Mouse (Mus musculus): ENCODE measurements around the gene Eif3g.

Gene Eif3g

GRCm38 (mm10) chr9:20898511-20899073, at the start of gene Eif3g:
Eif3g (minus strand) TSS chr9:20898623.
- peak; percentile 53 for DNase-seq (ENCODE audit: low read depth, low spot score)

DNA sequence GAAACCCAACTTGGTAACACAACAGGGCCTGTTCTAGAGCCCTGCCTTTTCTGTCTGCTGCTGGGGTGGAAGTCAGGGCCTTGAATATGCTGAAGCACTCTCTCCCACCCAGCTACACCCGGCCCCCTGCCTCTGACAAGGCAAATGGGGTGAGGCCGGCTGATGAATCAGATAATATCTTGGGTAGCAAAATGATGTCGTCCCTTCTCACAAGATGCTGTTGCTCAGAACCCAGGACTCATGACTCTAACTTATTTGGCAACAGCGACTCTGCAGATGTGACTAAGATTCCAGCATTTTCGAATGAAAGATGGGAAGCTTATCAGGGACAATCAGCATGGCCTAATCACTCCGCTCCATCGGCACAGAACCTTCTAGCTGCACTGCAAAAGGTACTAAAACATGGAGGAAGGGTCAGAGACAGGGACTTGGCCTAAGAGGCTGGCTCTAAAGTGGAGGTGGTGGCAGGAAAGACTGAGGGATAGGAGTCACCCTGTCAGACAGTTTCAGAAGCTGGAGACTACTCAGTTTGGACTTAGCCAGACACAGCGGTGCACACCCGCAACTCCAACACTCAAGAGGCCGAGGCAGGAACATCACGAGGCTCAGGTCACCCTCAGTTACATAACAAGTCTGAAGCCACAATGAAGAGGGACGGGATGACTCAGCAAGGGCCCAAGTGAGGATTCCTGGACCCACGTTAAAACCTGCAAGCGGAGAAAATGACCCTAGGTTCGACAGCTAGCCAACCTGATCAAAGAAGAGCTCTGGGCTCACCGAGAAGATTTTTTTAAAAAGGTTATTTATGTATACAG, 47.9 kb upstream of the Eif3g start:
- no peak for DNase-seq (ENCODE audit: low read depth, low spot score)

DNA sequence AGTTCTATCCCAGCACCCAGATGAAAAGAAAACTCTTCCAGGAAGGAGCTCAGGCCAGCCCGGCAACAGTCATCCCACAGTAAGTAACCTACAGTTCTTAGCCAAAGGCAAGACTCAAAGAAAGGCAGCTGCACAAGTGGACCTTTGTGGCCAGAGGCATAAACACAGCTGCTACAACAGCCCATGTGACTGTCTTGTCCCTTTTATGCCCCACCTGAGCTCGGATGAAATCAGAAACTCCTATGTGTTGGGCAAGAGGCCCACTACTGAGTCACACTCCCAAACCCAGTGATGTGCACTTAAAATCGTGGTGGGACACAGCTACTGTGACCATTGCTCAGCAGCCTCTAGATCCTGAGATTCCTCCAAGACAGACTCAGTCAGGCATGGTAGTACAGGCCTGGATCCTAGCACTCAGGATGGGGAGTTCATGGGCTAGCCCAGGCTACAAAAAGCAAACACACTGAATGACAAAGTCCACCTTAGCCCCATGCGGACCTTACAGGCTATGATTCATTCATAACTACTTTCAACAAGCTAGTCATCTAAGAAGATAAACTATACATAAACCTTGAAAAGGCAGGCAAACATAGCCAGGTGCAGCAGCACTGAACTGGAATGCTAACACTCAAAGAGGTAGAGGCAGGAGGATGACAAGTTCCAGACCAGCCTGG, 46.4 kb upstream of the Eif3g start:
- no peak for DNase-seq (ENCODE audit: low read depth, low spot score)

DNA sequence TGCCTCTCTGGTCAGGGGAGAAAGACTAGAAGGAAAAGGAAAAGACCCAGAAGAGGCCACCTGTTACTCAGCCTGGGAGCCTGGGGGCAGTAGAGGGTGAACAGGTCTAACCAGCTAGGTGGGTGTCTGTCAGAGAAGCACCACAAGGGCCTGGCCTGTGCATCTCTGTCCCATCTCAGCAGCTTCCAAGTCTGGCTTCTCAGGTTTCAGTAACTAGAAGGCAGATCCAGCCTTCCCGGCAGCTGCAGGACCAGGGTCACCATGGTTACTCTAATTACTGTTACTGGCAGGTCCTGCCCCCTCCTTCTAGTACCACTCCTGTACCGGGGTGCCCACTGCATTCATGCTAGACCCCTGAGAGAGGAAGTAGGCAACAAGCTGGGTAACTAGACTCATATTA, 45.5 kb upstream of the Eif3g start:
- DNase-seq (ENCODE audit: low read depth, low spot score), result no peak

DNA sequence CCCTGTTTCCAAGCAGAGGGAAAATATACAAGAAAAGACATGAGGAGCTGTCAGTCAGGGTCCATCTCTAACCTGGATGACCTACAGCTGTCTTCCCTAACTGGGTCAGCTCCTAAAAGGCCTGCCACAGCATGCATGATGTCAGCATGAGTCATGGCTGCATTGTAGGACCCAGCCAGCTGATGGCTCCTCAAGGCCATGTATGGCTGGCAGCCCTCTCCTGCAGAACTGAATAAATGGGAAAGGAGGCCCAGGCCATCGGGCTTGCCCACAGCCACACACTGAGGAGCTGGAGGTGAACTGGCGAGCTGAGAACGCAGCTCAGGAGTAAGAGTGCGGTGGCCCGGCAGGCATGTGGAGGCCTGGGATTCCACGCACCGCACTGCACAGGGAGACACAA, 45.0 kb upstream of the Eif3g start:
- DNase-seq (ENCODE audit: low read depth, low spot score), result no peak

- DNase-seq (ENCODE audit: low read depth, low spot score), result no peak
Measured at GRCm38 (mm10) chr9:20923258-20923657, 24.8 kb upstream of the Eif3g start.

DNA sequence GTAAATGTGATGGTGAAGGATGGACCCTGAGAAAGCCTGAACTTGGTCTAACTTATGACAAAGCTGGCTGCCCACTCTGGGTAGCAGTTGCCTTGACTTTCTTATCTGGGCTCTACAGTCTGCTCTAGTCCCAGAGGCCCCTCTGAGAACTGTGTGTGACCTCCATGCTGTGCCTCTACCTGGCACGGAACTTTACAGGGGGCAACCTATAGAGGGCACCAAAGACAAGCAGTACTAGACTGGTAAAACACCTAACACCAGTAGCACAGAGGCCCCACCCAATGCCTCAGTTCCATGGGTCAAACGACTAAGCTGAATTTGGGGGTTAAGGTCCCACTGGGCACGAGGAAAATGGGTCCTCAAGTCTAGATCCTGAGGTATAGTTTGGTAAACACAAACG, 17.7 kb upstream of the Eif3g start:
- no peak for DNase-seq (ENCODE audit: low read depth, low spot score)

DNA sequence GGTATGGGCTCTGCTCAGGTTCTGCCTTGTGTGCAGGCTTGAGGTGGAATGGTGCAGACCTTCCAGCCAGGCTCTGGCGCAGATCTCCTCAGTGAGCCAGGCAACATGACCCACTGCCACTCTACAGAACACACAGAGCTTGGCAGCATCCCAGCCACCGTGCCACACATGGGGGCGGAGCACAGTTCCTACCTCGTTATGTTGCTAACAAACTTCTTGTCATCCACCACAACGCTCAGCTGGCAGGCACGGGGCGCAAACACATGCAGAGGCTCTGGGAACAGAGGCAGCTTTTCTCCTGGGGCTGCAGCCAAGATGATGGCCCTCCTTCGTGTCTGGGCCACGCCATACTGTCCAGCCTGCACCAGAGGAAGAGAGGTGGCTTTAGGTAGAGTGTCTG, 11.5 kb upstream of the Eif3g start:
- no peak for DNase-seq (ENCODE audit: low read depth, low spot score)

- no peak for DNase-seq (ENCODE audit: low read depth, low spot score)
Measured at GRCm38 (mm10) chr9:20902174-20902491, 3.7 kb upstream of the Eif3g start.

- no peak for DNase-seq (ENCODE audit: low read depth, low spot score)
Measured at GRCm38 (mm10) chr9:20901466-20902173, 3.2 kb upstream of the Eif3g start.

DNA sequence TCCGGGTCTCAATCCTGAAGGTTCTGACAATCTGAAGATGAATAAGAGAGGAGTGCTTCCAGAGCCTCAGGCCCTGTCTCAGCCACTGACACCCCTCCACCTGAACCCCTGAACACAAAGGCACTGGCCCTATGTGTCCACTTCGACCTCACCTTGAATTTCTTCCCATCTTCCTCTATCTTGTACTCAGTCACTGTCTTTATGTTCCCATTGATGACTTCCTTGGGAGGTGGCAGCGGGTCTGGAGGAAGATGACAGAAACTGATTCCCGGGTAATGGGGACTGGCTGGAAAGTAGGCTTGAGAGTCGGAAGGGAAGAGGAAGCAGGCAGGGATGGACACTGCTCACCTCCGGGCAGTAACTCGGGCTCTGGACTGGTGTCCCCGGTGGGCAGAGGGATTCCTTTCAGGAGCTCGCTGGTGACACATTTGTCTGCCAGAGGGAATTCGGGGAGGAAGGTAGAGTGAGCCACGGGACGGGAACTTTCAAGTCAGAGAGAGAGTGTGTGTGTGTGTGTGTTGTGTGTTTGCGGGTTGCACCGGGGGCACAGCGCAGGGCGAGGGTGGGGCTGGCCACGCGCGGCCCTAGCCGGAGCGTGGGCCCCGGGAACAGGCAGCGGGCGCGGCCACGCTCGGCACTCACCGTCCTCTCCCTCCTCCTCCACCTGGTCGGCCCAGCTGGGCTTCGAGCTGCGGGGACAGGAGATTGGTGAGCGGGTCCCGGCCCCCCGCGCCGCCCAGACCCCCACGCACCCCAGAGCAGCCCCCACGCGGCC, 500 bp downstream of the Eif3g start:
- no peak for DNase-seq (ENCODE audit: low read depth, low spot score)

DNA sequence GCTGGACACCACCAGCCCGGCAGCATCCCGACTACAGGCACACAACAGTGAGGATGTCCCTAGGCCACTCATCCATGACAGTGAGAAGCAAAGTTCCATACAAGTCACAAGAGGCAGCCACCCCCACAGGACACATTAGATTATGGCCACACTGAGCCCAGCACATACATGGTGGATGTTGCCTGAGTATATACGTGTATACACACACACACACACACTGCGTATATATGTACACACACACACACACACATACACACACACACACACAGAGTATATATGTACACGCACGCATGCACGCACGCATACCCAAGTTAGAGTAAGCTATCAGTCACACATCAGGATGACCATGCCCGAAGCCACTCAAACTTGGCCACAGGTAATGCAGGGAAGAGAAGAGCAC, 3.0 kb downstream of the Eif3g start:
- DNase-seq (ENCODE audit: low read depth, low spot score), result no peak

- DNase-seq (ENCODE audit: low read depth, low spot score), result no peak
Measured at GRCm38 (mm10) chr9:20894629-20895028, 3.8 kb downstream of the Eif3g start.

DNA sequence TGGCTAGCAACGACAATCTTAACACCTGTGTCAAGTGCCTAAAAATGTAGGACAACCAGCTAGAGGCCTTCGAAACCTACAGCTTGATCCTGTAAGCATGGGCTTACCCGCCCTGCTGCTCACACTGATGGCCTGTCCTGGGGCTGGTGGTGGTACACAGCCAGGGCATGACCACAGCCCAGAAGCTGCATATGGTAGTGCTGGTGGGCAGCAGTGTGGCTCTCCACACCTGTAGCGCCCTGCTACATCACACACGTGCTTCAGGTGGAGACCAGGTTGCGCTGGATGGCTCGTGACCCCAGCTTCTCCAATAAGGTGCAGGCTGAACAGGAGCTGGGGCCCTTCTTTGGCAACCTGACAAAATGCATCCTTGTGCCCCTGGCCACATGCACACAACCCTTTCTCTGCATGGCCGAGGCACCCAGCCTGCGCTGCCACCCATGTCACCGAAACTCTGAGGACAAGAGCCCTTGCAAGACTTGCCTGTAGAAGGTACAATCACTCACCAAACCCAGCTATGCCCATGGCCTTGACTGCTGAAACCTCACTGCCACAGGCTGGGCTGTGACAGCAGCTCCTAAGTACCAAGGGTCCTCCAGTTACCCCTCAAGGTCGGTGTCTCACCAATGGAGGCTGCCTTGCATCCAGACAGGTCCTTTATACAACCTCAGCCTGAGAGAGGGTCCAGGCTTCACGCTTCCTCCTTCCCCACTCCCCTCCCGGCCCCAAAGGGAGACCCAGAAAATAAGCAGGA, 4.7 kb downstream of the Eif3g start:
- no peak for DNase-seq (ENCODE audit: low read depth, low spot score)

DNA sequence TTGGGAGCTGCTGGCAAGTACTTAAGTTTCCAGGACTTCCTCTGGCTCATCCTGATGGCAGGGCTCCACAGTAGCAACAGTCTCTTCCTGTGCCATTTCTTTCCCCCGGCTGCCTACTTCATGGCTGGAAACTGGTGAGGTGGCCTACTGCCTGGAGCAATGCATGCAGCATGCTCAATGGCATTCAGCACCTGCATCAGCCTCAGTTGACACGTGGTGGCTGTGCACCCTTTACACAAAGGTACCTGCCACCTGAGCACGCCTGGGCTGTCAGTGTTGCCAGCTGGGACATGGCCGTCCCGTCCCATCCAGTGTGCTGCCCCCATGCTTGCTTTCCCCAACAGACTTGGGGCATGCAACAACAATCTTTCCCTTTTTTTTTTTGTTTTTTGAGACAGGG, 5.4 kb downstream of the Eif3g start:
- DNase-seq (ENCODE audit: low read depth, low spot score), result no peak

DNA sequence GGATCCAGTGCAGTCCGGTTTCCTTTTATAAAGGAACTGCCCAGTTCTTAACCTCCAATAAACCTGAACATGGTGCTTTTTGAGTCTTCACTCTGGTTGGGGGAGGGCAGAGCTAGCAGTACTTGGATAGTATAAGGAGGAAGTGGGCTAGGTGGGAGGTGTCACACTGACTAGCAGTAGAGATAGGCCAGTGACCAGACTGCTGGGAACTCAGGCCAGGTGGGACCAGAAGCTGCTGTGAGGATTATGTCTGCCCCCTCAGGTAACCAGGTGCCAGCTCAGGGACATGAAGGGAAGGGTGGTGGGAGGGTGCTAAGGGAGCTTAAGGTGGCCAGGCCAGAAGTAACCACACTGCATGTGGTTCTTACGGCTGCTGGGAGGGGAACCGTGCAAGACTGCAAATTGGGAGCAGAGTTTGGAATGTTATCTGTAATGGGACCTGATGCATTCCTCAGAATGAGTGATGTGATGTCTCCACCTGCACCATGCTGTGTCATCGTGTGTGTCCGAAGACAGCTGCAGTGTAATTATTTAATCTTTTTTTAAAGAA, 6.2 kb downstream of the Eif3g start:
- no peak for DNase-seq (ENCODE audit: low read depth, low spot score)

- no peak for DNase-seq (ENCODE audit: low read depth, low spot score)
Measured at GRCm38 (mm10) chr9:20891339-20892103, 6.9 kb downstream of the Eif3g start.

DNA sequence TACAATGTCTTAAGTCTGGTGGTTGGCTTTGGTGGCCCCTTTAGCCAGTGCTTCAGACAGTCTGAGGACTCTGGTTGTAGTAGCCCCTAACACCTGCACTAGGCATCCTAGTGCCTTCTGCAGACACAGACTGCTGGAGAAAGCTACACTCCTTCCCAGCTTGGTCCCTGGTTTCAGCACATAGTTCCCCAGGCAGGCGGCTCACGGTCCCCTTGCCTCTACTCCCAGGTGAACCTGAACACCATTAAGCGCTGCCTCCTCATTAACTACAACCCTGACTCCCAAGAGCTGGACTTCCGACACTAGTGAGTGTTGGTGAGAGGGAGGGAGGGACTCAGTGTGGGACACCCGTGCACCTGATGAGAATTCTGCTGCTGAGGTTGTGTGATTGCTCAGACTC, 8.0 kb downstream of the Eif3g start:
- no peak for DNase-seq (ENCODE audit: low read depth, low spot score)

DNA sequence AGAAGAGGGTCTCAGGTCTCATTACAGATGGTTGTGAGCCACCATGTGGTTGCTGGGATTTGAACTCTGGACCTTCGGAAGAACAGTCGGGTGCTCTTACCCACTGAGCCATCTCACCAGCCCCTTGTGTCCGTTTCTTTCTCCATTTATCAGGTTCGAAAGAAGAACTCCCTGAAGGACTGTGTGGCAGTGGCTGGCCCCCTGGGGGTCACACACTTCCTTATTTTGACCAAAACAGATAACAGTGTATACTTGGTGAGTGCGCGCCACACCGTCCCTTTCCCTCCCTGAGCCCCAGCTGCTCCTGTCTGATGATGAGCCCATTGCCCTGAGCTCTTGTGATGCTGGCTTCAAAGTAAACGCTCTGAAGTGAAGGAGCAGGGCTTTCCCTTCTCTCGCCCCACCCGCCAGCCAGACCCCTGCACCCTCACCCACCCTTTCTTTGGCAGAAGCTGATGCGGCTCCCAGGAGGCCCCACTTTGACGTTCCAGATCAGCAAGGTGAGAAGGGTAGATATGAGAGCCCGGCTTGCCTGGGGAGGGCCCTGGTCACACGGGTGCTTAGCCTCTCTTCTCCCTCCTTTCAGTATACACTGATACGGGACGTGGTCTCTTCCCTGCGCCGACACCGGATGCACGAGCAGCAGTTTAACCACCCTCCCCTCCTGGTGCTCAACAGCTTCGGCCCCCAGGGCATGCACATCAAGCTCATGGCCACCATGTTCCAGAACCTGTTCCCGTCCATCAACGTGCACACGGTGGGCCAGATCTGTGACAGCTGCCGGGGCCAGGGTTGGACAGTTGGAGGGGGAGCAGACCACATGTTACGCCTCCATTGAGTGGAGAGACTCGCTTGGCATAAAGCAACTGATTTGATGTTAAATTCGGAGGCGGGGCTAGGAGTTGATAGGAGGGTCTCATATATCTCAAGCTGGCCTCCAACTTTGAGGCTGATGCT, 9.0 kb downstream of the Eif3g start:
- no peak for DNase-seq (ENCODE audit: low read depth, low spot score)

Measured in WW6 (cell line).